Mouse (Mus musculus): ENCODE data around the gene Kirrel3.

GRCm38 (mm10) chr9:34901888-34902287 is 416.2 kb downstream of the Kirrel3 start:
- TF ChIP-seq GATA1 (IDR thresholded peaks at IDR 0.05; ENCODE audit: low read length) (no peak), TAL1 (IDR thresholded peaks at IDR 0.05; ENCODE audit: low read length) (no peak)
